Mouse (Mus musculus) stomach, postnatal 0 days (tissue): ENCODE results near the gene Slc44a2. TPM values are rescaled to one million over a fixed set of nuclear protein-coding genes. Genes with fewer than 3 reads are reported as not detected.

Experiments
- ATAC-seq: fragments of 200-750 bp; cut with Nextera tagmentation; 2 replicates; pipeline ENCODE4 v1.8.0; 2017; ENCODE audit not compliant: low FRiP score, low TSS enrichment
- DNase-seq: peaks from one replicate; pipeline ENCODE4 v3.0.0-alpha.2; 2016; ENCODE audit warnings: low spot score
- H3K27ac ChIP-seq: fragments of 300-500 bp; sonication (generic); replicated peaks from 2 replicates; pipeline ENCODE4 v1.5.1; 2014; ENCODE audit warnings: mild to moderate bottlenecking, control low read depth
- H3K27me3 ChIP-seq: fragments of 300-500 bp; sonication (generic); 2 replicates; pipeline ENCODE4 v1.6.1; 2014; ENCODE audit warnings: low read length; ENCODE audit not compliant: control insufficient read depth, insufficient read depth
- H3K36me3 ChIP-seq: fragments of 300-500 bp; sonication (generic); 2 replicates; pipeline ENCODE4 v1.6.1; 2014; ENCODE audit warnings: low read length, mixed read lengths; ENCODE audit not compliant: control insufficient read depth, insufficient read depth
- H3K4me1 ChIP-seq: fragments of 300-500 bp; sonication (generic); replicated peaks from 2 replicates; pipeline ENCODE4 v1.6.1; 2014; ENCODE audit warnings: antibody characterized with exemption; ENCODE audit not compliant: control insufficient read depth, insufficient read depth
- H3K4me2 ChIP-seq: fragments of 300-500 bp; sonication (generic); replicated peaks from 2 replicates; pipeline ENCODE4 v1.6.1; 2014; ENCODE audit warnings: low read depth, mild to moderate bottlenecking, control low read depth, moderate library complexity
- H3K4me3 ChIP-seq: fragments of 300-500 bp; sonication (generic); 2 replicates; pipeline ENCODE4 v1.5.1; 2014; ENCODE audit warnings: low read depth, low read length, control low read depth
- H3K9ac ChIP-seq: fragments of 300-500 bp; sonication (generic); 2 replicates; pipeline ENCODE4 v1.6.1; 2014; ENCODE audit warnings: mild to moderate bottlenecking, low read length, control low read depth, mixed read lengths
- H3K9me3 ChIP-seq: fragments of 300-500 bp; sonication (generic); 2 replicates; pipeline ENCODE4 v1.6.1; 2016; ENCODE audit warnings: low read length; ENCODE audit not compliant: control insufficient read depth
- CTCF ChIP-seq: IDR thresholded peaks from 2 replicates; pipeline ENCODE4 v1.5.1; 2016; ENCODE audit warnings: antibody characterized with exemption, low read depth, mild to moderate bottlenecking, moderate library complexity
- EP300 ChIP-seq: optimal IDR thresholded peaks from 2 replicates; pipeline ENCODE3; 2016; ENCODE audit warnings: antibody characterized with exemption
- WGBS: fragments of 180-500 bp; shearing (Covaris S2); extraction: QIAGEN DNeasy Blood & Tissue Kit; methylation state at CpG from one replicate; pipeline ENCODE4 v1.1.7; 2014; 5-methylcytosine and 5-hydroxymethylcytosine counted together
- polyA plus RNA-seq: library from polyadenylated mRNA; unstranded; fragments of >200 nt; fragmentation: Nextera tagmentation; extraction: Ambion mirVana; gene quantifications from 2 replicates; pipeline ENCODE4 v1.2.1, GENCODE M21; 2015

Slc44a2 gene
- polyA plus RNA-seq, 1 experiment from 2014 or later, result 55.2 TPM

DNA sequence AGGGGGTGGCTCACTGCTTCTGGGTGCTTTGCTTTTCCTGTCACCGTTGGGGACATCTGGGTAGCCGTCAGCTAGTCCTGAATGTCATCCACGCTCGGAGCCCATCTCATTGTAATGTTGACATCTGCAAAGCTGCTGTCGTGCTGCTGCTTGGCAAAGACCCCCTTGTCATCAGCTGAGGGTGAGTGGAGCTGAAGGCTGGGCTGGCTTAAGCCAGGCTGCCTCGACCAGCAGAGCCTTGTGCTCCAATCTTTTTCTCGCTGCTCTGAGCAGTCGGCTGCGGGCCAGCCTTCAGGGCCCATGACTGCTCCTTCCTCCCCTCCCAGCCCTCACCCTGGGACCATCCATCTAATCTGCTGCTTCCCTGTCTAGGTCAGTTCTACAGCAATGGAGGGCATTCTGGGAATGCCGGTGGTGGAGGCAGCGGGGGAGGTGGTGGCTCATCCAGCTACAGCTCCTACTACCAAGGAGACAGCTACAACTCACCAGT is 82.3 kb downstream of the Slc44a2 start:
- WGBS, result 78% methylated on average over 11 of the region's 11 CpGs
- no peak for DNase-seq
- TF ChIP-seq EP300, result no peak
- no peak for TF ChIP-seq CTCF

DNA sequence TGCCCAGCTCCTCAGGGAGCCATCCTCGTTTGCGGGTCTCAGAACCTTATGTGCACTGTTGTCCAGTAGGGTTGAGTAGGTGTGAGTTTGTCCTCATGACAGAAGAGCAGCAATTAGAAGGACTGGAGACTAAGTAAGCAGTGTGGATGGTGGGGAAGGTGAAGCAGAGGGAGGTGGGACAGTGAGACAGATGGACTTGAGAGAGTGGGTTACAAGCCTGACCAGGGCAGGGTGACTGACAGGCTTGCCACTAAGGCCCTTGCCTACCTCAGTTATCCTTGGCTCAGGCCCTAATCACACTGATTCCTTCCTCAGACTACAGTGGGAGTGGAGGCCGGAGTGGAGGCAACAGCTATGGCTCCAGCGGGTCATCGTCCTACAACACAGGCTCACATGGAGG is 83.2 kb downstream of the Slc44a2 start:
- Histone ChIP-seq H3K9ac (no peak overlapping the region), H3K4me3 (no peak overlapping the region), H3K27ac (no peak overlapping the region), H3K36me3 (peaks cover 52% of the 10 kb centered on the region), H3K4me2 (no peak overlapping the region), H3K27me3 (no peaks in the 10 kb centered on the region), H3K4me1 (no peaks in the 10 kb centered on the region), H3K9me3 (no peaks in the 10 kb centered on the region)
- 97% methylated on average over 5 of the region's 5 CpGs for WGBS
- TF ChIP-seq EP300, result no peak
- ATAC-seq (no peak), DNase-seq (no peak)

More for the DNA sequence above, 82.3 kb downstream of the Slc44a2 start:
- peaks cover 54% of the 10 kb centered on the region for H3K36me3 ChIP-seq
- H3K4me3 ChIP-seq, result no peak overlapping the region
- no peaks in the 10 kb centered on the region for H3K4me1 ChIP-seq
- no peak overlapping the region for H3K9ac ChIP-seq
- ATAC-seq, result no peak
- no peak overlapping the region for H3K4me2 ChIP-seq
- H3K9me3 ChIP-seq, result no peaks in the 10 kb centered on the region
- no peak overlapping the region for H3K27ac ChIP-seq
- no peaks in the 10 kb centered on the region for H3K27me3 ChIP-seq

Other genes starting within 250 kb of the Slc44a2 start
- 0.11 and 0.24 TPM in 2 replicates for gene Gm49373, start 247.6 kb upstream of the Slc44a2 start, polyA plus RNA-seq
- gene Fdx1l, start 247.1 kb upstream of the Slc44a2 start, polyA plus RNA-seq, result 39.4 and 42.3 TPM in 2 replicates
- gene Gm38431, start 228.7 kb upstream of the Slc44a2 start, polyA plus RNA-seq, result 0.28 and 0.86 TPM in 2 replicates
- 15.0 and 18.3 TPM in 2 replicates for gene Raver1, start 228.7 kb upstream of the Slc44a2 start, polyA plus RNA-seq
- 6.8 and 7.1 TPM in 2 replicates for gene Tyk2, start 189.5 kb upstream of the Slc44a2 start, polyA plus RNA-seq
- gene Cdc37, start 170.7 kb upstream of the Slc44a2 start, polyA plus RNA-seq, result 161 TPM in 2 replicates
- gene Pde4a, start 155.0 kb upstream of the Slc44a2 start, polyA plus RNA-seq, result 2.5 and 3.0 TPM in 2 replicates
- gene Keap1, start 81.3 kb upstream of the Slc44a2 start, polyA plus RNA-seq, result 37.2 and 40.8 TPM in 2 replicates
- gene S1pr5, start 72.3 kb upstream of the Slc44a2 start, polyA plus RNA-seq, result 4.7 and 5.0 TPM in 2 replicates
- gene Atg4d, start 55.4 kb upstream of the Slc44a2 start, polyA plus RNA-seq, result 38.6 and 41.7 TPM in 2 replicates
- 6.7 and 7.9 TPM in 2 replicates for gene Kri1, start 32.7 kb upstream of the Slc44a2 start, polyA plus RNA-seq
- gene Cdkn2d, start 29.3 kb upstream of the Slc44a2 start, polyA plus RNA-seq, result 23.1 and 28.0 TPM in 2 replicates
- gene Ap1m2, start 8.4 kb upstream of the Slc44a2 start, polyA plus RNA-seq, result 84.9 and 90.6 TPM in 2 replicates
- gene Ilf3, start 47.2 kb downstream of the Slc44a2 start, polyA plus RNA-seq, result 41.4 and 45.2 TPM in 2 replicates
- 27.9 and 30.8 TPM in 2 replicates for gene Qtrt1, start 91.1 kb downstream of the Slc44a2 start, polyA plus RNA-seq
- gene Dnm2, start 104.2 kb downstream of the Slc44a2 start, polyA plus RNA-seq, result 76.0 and 78.4 TPM in 2 replicates
- 40.7 and 41.0 TPM in 2 replicates for gene Tmed1, start 189.6 kb downstream of the Slc44a2 start, polyA plus RNA-seq
- gene AB124611, start 205.5 kb downstream of the Slc44a2 start, polyA plus RNA-seq, result 1.8 and 2.0 TPM in 2 replicates
- 12.0 and 15.5 TPM in 2 replicates for gene Carm1, start 226.2 kb downstream of the Slc44a2 start, polyA plus RNA-seq